Mouse (Mus musculus) lung, postnatal 10 days (tissue): ENCODE measurements at regions not wholly inside any gene's neighbourhood (a gene's known extent, or its start where the extent isn't known, plus 50 kb on each side); places are given as distances from the start of the nearest gene placed in this dataset.

ENCODE experiments used
- DNase-seq: peaks from one replicate; pipeline ENCODE4 v3.0.0; 2021

DNA sequence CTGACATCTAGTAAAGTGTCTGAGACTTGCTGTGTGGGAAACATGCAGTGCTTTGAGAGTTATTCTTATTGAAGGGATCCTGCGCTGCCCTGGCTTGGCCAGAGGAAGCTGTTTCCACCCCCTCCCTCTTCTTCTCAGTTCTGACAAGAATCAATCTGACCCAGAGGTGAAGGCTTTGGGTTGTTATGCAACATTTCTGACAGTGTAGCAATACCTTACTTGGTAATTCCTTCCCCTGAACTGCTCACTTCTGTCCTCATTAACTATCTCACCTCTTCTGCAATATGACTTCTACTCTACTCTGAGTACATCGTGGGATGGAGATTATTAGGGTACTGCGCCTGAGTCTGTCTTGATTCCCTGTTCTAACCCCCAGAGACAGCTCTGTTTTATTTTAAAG is 586.8 kb upstream of the Nrsn1 start:
- DNase-seq, result peak; percentile 14

DNA sequence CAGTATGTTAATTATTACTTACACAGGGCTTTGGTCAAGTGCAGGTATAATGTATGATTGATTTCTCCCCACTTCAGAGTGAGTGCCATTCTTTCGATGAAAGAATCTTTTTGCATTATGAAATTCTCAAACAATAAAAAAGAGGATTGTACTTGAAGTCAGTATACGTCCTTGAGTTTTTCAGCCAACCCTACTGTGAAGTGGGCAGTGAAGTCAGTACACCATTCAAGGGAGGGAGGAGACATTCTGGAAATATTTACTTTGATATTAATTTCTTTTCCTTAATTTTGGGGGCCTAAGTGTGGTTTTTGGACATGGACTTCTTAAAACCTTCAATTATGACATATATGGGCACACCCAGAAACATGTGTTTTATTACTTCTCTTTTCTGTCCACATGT is 586.2 kb upstream of the Nrsn1 start:
- no peak for DNase-seq

DNA sequence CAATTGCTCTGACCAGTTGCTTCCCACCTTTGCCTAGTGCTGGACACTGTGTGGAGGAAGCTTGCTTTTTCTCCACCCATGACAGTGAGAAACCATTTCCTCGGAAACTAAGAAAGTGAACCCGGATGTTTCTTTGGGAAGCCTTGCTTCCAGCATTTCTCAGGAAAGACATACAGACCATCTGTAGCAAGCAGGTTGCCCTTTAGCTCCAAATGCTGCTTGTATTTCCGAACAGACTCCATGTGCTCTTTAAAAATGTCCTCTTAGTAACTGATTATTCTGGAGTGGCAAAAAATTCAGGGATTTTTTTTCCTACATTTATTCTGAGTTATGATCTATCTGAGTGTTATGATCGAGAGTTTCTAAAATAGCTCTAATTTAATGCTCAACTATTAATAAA is 577.9 kb upstream of the Nrsn1 start:
- no peak for DNase-seq

DNA sequence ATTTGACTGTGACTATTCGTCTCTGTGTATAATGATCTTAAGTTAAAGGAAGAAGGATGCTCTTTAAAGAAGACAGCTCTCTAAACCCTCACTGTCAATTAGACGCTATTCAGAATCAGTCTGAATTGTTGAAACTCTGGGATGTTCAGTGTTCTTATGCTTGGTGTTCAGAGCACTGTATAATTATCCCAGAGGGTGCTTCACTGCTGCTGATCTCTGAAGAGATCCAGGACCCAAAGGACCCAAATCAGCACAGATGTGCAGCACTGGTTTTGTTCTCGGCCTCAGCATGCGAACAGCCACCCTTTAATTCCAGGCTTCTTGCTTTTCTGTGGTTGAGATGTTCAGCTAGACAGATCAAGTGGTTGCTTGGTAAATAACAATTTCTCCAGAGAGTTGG is 567.9 kb upstream of the Nrsn1 start:
- no peak for DNase-seq

DNA sequence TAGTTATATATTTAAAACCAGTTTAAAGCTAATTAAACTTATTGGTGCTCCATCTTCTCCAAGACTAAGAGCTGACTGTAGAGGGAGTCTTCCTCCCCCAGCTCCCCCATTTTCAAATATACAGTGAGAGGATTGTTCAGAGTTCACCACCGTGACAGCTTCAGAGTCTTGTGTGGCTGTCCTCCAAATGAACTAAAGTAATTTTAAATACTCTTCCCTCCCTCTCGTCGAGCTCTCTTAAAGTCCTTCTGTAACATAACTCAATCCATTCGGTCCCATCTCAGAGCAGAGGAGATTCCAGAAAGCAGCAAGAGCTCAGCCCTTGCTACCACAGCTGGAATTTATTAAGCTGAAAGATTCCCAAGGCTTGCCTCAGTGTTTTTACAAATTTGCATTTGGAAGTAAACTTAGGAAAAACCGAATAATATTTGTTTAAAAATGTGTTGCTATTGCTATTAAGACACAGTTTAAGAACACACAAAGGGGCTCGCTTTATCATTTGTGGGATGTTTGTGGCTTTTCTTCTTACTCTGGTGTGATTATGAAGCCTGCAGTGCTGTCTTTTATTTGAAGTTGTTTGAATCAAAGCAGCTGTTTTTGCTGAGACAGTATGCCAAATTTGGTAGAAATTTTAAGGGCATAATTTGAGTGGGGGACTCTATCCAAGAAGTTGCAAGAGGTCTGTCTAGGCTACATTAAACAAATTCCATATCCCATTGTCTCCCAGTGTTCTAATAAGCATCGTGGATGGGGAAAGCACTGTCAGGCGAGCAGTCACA is 559.0 kb upstream of the Nrsn1 start:
- DNase-seq, result no peak

DNA sequence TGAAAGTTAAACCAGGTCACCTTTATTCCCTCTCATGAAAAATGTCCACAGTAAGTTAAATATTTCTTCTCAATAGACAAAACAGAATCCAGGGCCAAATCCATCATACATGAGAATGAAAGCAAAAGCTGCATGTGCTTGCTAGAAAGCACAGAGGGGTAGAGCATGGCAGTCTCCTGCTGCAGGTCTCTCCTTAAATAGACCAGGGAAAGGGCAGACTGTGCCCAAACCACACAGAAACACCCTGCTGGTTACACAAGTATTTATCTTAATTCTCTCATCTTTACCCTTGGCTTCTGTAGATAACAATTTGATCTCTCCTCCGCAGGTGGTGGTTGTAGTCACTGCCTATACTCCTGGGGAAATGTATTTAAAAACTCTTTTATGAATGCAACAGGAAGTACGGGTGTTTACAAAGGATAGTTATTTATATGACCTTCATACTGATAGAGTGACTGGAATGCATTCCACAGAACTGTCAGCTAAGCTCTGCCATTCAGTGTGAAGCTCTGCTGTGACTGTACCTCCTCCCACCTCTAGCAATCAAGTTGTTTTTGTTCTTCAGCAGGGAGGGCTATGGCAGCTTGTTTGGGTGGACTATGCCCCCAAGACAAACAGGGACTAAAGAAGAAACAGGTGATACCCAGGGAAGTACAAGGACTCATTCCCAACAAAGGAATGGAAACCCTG is 538.4 kb upstream of the Nrsn1 start:
- no peak for DNase-seq

DNA sequence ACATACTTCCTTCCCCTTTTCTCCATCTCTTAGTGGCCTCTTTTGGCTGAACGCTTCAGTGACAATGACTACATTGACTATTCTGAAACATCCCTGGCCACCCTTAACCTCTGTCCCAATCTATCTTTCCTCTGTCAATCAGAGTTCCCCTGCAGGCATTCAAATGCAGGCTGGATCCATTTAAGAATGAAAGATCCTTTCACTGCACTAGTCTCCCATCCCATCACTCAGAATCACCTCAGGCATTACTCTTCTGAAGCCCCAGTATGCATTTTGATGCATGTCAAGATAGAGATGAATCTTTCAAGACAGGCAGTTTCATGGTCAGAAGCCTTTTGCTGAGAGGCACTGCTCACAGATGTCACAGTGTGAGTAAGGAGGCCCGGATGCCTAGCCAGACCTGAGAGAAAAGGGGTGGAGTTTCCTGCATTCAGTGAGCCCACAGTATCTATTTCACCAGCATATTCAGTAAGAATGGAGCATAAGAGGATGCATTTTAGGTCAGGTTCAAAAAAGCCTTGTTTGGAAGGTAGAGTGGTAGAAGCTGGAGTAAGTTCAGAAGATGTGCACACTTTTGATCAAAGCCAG is 523.0 kb upstream of the Nrsn1 start:
- DNase-seq, result no peak

DNA sequence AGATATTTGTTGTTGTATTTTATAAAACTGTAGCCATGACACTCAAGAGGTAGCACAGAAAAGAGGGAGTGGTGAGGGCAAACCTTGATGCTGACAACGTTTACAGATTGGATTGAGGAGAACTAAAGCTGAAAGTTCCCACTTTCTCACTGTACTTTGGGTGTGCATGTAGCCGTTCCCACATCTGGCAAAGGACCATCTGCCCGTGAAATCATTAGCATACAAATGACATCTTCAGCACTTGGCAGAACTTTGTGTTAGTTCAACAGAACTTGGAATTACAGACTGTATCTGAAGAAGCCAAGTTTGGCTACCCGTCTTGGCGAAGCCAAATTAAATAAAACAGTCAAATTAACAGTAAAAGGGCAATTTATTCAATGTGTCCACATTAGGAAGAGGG is 510.9 kb upstream of the Nrsn1 start:
- peak; percentile 20 for DNase-seq

DNA sequence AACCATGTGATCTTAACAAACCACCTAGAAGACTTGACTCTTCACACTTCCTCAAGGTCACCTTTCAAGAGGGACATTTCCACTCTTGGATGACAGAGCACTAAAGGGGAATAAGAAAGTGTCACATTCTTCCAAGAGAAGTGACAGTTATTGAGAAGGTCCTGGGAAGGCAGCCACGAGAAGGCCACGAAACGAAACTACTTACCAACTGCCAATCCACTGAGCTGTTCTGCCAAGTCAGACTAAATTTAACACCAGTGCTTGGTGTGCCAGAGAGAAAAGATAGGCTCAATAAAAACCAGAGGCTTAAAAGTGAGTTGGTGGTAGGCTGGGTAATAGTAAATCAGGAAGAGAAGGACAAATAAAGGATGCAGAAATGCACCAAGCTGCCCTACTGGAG is 507.4 kb upstream of the Nrsn1 start:
- no peak for DNase-seq

DNA sequence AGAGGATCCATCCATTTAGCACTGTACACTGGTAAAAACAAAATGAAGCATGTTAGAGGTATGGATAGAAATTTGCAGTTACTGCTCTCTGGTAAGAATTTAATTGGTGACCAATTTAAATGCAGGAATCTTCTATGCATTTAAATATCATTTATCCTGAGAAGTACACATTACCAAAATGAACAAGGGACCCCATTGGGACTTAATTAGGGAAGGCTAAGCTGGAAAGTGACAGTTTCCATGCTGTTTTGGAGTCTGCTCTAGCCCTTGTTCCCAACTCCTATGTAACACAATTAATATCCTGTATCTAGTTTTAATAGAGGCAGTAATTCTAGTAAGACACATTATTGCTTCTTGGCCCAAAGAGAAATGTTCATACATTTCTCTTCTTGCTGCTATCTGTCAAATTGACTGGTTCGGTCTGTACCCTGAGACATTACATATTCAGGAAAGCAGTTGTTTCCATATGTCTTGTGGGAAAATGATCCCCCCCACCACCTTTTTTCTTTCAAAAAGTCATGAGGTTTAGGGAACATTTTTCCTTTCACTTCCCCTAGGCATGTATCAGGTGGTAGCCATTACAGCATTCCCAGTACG is 504.4 kb upstream of the Nrsn1 start:
- DNase-seq, result no peak

DNA sequence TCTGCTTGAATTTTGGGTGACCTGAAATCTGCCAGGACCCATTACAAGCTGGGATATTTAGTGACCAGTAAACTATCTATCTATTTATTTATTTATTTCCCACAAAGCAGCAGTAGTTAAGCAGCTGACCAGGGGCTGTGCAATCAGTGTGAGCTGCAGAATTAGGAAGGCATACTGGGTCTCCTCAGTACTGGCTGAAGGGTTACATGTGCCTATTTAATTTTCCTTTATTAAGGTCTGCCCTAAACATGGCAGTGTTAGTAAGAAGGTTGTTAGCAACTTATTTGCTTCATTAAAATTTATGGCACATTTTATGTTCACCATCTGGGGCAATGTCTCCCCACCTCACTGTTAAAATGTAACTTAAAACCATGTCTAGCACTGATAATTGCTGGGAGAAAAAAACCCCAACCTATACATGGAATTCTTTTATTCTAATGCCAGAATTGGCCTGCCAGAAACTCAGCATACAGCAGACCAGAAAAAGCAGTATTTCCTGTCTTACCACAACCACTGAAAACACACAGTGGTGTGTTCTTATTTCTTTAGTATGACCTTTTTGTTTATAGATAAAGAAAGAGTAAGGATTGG is 484.3 kb upstream of the Nrsn1 start:
- no peak for DNase-seq

DNA sequence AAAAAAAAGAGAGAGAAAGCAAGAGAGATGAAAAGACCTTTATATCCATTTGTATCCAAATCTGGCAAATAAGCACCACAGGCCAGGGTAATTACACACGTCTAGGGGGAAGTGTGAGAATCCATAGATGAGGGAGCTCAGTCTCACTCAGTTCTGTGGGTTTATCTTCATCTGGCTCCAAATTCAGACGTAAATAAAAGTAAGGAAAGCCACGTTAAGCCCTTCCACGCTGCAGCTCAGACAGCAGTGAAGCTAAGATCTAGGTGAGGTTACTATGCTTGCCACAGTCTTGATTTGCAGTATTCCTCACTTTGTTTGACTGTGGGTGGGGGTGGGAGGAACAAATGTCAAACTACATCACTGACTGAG is 481.1 kb upstream of the Nrsn1 start:
- no peak for DNase-seq

DNA sequence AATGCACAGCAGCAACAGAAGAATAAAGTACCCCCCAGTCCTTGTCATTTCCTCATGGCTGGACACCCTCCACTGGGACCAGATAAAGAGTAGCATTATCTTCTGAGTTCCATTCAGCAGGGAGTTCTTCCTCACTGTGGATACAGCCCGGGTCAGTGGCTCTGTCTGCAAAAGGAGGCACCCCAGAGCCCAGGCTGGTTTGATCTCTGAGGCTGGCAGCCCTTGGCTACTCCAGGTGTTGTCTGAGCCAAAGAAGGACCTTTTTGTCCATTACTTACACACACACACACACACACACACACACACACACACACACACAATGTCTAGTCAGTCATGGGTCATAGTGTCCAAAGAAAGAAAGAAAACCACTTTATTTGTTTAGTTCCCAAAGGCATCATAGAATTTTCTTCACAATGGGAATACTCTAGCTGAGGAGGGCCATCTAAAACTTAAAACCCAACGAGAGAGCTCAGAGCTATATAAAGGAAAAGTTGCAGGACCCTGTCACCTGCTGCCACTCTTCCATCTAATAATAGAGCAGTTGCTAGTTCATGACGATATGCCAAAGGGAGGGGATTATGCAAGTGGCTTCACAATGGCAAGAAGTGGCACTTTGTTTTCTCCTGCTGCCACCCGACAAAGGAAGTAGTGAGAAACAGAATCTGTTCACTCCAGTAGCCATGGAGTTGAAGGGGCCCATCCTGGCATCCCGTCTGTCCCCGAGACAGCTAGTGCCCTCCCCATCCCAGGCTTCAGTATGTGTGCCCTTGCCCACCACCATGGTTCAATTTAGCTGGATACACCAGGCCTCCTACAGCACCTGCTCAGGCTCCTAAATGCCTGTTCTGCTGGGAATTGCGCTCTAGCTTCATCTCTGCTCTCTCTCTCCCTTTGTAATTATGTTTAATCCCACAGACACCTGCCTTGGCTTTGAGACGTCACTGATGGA is 480.4 kb upstream of the Nrsn1 start:
- DNase-seq, result no peak

DNA sequence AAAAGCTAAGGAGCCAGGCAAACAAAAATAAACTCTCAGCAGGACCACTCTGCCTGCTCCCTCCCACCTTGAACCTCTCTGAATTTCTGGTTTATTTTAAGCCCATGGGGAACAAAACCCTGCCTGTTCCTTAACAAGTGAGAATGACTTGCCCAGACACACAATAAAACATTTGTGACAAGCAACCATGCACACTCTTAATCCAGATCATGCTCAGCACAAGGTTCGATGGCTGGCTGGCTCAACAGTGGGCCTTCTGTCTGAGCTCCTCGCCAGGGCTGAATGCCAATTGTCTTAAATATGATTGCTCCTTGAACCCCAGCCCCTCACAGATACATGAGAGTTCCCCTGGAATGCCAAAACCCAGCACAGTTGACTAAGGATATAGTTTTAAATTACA is 468.3 kb upstream of the Nrsn1 start:
- DNase-seq, result no peak

DNA sequence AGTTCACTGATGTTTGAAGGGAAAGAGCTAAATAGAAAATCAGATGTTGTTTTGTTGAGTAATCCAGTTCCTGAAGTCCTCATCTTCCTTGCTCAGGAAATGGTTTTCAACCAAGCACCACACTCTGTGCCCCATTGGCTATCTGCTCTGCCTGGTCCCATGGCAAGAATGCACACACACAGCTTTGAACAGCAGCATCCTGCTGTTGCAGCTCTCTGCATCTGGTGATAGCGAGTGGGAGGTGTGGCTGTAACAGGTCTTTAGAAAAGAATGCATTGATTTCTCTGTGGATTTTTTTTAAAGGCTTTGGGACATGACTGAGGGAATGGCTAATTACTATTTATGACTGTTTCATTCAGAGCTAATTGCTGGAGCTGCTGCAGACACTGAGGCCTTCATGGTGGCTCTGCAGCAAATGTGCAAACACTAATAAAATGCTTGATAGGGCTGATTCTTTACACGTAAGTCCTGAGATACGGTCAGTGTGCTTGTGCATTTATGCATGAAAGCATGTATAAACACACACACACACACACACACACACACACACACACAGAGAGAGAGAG is 459.1 kb upstream of the Nrsn1 start:
- no peak for DNase-seq

DNA sequence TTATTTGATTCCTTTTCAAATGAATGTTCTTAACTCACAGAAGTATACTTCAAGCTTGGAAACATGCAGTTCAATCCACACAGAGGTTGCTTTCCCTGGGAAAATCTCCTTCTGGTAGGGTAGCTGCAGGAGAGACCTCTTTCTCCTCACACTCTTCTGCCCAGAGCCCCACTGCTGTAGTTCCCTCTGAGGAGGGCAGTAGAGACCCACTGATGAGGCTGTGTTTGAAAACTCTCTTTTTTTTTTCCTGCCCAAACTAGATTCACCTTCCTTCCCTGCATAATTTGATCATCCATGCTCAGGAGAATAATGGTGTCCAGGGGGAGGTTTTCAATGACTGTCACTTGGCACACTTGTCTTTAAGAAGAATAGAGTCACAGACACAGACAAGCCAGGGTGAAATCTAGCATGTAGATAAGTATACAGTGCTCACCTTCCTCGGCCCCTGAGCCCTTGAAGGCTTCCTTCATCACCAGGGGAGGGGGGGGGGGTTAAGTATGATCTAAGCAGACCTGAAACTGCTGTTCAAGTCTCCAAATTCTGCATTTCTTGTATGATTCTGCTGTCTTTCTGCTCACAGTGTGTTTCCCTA is 457.3 kb upstream of the Nrsn1 start:
- peak; percentile 14 for DNase-seq

DNA sequence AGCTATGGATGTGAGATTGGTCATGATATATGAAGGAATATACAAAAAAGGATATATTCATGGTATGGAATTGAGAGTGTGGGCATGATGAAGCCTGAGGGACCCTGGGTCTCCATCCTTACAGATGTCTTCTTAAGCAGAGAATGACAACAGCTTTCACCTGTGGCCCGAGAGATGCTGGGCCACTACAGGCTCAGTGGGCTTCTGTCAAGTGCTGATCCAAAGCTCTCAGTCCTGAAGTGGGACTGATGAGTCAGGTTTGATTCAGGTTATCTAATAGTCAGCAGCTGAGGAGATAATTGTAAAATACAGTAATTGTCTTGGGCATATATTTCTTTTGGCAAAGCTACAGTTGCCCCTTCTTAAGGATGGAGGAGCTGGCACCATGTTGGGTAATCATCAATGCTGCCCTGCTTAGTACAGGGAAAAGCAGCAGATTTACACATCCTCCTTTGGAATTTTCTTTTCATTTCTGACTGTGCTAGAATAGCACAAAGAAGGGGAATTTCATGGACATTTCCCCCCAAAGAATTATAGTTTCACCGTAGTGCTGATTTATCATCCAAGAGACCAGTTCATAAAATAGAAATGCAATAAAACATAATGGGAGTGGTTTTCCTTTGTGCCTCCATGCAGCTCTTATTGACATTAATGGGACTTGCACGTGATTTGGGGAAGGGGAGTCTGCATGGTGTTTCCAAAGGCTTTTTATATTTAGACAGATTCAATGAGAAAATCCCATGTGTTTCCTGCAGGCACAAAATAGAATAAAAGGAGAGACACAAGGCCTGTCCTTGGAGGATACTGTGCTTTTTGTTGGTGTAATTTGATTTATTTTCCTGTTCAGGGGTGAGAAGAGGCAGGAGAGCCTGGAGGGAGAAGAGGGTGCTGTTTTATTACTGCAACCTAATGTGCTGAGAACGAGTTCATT is 452.6 kb upstream of the Nrsn1 start:
- DNase-seq, result no peak

DNA sequence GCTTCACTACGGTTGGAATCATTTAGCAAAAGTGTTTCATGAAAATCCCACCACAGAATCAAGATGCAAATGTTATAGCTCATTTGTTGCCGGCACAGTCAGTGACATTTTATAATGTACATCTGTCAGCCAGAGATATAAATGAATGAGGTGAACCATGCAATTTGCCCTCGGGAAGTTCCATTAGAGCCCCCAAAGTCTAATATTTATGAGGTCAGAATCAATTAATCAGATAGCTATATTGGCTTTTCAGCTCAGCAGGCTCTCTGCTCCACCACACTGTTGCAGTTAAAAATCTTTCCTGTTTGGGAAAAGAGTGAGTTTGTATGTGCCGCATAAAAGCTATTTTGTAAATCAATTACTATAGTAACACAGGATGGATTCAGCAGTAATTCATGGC is 430.7 kb upstream of the Nrsn1 start:
- DNase-seq, result no peak

DNA sequence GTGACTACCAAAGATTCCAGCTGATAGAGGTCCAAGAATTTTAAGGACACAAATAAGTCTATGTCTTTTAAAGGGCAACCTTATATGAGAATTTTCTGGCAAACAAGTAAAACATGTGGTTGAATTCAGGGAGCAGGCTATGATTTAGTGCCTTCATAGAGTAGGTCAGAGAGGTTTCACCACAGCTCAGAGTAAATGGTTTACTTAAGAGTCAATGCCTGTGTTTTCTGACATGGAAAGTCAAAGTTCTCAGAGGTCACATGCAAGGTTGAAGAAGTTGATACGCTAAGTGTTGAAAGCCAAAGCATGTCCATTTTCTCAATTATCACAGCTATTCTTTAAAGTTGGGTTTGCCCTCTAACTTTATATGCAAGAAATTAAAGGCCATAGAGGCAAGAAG is 425.7 kb upstream of the Nrsn1 start:
- no peak for DNase-seq

DNA sequence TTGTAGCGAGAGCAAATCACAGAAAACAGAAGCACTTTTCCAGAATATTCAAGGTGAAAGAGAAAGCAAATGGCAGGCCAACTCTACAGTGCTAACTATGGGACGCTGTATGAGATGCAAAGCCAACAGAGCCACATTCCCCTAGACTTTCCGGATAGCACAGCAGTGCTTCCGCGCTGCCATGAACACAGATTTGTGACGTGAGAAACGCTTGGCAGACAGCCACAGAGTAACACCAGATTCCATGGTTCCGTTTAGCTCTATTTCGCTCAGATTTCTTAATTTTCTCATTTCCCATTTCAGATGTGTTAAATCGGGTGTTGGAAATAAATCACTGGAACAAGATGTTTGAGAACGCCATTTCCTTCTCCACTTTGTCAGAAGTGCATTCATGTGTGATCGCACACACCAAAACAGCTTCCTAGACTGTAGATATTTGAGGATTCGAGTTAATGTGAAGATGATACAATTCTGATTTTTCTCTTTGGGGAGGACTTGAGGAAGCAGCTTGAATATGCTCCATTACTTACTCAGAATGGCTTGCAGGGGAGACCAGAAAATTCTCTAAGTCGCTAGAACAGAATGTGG is 424.8 kb upstream of the Nrsn1 start:
- peak; percentile 9 for DNase-seq
